Mouse (Mus musculus): ENCODE data around the gene Ebf1. TPM values are rescaled to one million over a fixed set of nuclear protein-coding genes. Genes with fewer than 3 reads are reported as not detected.
A peak's percentile ranks its signal among the peaks of the same experiment; 100 is the strongest.

Ebf1 gene
- total and polyA plus RNA-seq, 2 experiments from 2014 or later, result 27.1 to 30.0 TPM

DNA sequence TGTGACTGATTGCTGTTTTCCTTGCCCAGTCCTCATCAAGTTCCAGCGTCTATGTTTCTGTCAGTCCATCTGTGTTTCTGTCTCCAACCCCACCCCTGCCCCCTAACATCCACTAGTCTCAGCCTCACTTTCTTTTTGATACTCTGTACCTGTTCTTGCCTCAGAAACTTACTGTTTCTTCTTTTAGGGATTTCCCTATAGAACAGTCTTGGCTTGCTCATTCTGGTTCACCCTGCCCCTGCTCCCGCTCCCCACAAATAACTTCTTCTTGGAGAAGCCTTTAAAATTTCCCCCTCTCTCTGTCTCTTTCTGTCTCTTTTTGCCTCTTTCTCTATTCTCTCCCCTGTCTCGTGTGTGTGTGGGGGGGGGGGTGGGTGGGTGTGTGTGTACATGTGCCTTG, 71.4 kb downstream of the Ebf1 start:
- Histone ChIP-seq H3K9ac (replicated peaks; ENCODE audit: low read length, poor library complexity, severe bottlenecking) (no peak overlapping the region), H3K4me2 (ENCODE audit: low read depth, low read length, poor library complexity, severe bottlenecking) (no peak overlapping the region), H3K36me3 (ENCODE audit: insufficient read depth, low read length) (no peaks in the 10 kb centered on the region), H3K4me3 (ENCODE audit: low read depth, low read length) (no peak overlapping the region), H3K9me3 (ENCODE audit: low read length) (no peaks in the 10 kb centered on the region), H3K4me1 (ENCODE audit: insufficient read depth, low read length) (no peaks in the 10 kb centered on the region), H3K27ac (ENCODE audit: low read depth, low read length) (no peak overlapping the region), H3K27me3 (ENCODE audit: insufficient read depth, low read length) (no peaks in the 10 kb centered on the region)
- WGBS, result 76% methylated on average over 3 of the region's 3 CpGs
- no peak for TF ChIP-seq CTCF (IDR thresholded peaks at IDR 0.05)
- ATAC-seq (ENCODE audit: low FRiP score), result no peak
- DNase-seq (ENCODE audit: low spot score), result no peak

DNA sequence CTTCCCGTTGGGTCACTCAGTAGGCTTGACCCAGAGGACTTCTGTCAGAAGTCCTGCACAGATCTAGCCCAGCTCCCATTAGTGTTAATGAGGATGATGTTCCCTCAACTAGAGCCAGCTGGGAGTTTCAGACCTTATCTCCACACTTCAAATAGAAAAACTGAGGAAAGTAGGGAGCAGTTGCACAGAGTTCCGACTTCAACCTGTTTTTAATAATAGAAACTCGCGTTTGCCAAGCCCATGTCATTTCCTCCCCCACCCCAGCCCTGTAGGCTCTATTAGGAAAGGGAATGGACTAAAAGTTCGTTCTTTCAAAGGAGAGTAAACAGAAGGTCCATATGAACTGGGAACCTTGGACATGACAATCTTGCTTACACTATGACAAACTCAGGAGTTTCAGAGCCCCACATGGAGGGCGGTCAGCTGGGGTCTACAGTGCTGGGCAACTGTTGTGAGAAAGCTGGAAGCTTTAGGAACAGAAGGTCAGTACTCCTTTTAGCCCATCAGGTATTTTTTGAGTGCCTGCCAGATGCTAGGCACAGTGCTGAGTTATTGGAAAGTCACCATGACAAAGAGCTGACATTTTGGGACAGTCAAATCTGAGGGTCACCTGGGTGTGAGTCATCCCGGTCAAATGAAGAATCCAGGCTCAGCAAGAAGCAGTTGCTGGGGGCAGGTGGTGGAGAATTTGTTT, 72.6 kb downstream of the Ebf1 start:
- Histone ChIP-seq H3K4me1 (ENCODE audit: insufficient read depth, low read length) (no peaks in the 10 kb centered on the region), H3K9ac (replicated peaks; ENCODE audit: low read length, poor library complexity, severe bottlenecking) (no peak overlapping the region), H3K36me3 (ENCODE audit: insufficient read depth, low read length) (no peaks in the 10 kb centered on the region), H3K27ac (ENCODE audit: low read depth, low read length) (no peak overlapping the region), H3K4me3 (ENCODE audit: low read depth, low read length) (no peak overlapping the region), H3K9me3 (ENCODE audit: low read length) (no peaks in the 10 kb centered on the region), H3K27me3 (ENCODE audit: insufficient read depth, low read length) (no peaks in the 10 kb centered on the region), H3K4me2 (ENCODE audit: low read depth, low read length, poor library complexity, severe bottlenecking) (no peak overlapping the region)
- WGBS, result 86% methylated on average over 7 of the region's 7 CpGs
- ATAC-seq (ENCODE audit: low FRiP score) (no peak), DNase-seq (ENCODE audit: low spot score) (no peak)
- TF ChIP-seq CTCF (IDR thresholded peaks at IDR 0.05), result no peak

DNA sequence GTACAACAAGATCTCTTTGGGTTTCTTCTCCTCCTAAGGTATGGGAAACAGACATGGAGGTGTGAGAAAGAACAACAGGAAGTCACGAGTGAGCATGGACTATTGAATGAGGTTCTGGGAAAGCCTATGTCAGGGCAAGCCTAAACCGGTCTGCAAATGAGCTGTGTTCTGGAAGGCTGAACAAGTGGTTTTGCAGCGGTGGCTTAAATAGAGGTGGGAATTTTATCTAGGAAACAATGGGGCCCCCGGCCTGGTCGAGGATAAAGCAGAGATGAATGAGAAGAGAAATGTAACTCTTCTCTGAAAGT, 73.1 kb downstream of the Ebf1 start:
- 83% methylated on average over 5 of the region's 5 CpGs for WGBS
- ATAC-seq (ENCODE audit: low FRiP score) (no peak), DNase-seq (ENCODE audit: low spot score) (no peak)
- no peaks in the 10 kb centered on the region for H3K36me3 ChIP-seq (ENCODE audit: insufficient read depth, low read length)
- H3K9me3 ChIP-seq (ENCODE audit: low read length), result no peaks in the 10 kb centered on the region
- H3K4me3 ChIP-seq (ENCODE audit: low read depth, low read length), result no peak overlapping the region
- H3K4me2 ChIP-seq (ENCODE audit: low read depth, low read length, poor library complexity, severe bottlenecking), result no peak overlapping the region
- H3K27ac ChIP-seq (ENCODE audit: low read depth, low read length), result no peak overlapping the region
- H3K27me3 ChIP-seq (ENCODE audit: insufficient read depth, low read length), result no peaks in the 10 kb centered on the region
- H3K9ac ChIP-seq (replicated peaks; ENCODE audit: low read length, poor library complexity, severe bottlenecking), result no peak overlapping the region
- H3K4me1 ChIP-seq (ENCODE audit: insufficient read depth, low read length), result no peaks in the 10 kb centered on the region
- TF ChIP-seq CTCF (IDR thresholded peaks at IDR 0.05), result no peak

GRCm38 (mm10) chr11:44695416-44695815, 78.3 kb downstream of the Ebf1 start:
- H3K27ac ChIP-seq (ENCODE audit: low read depth, low read length), result no peak overlapping the region
- no peak overlapping the region for H3K4me3 ChIP-seq (ENCODE audit: low read depth, low read length)
- no peak for ATAC-seq (ENCODE audit: low FRiP score)
- H3K9ac ChIP-seq (replicated peaks; ENCODE audit: low read length, poor library complexity, severe bottlenecking), result no peak overlapping the region
- H3K36me3 ChIP-seq (ENCODE audit: insufficient read depth, low read length), result no peaks in the 10 kb centered on the region
- no peaks in the 10 kb centered on the region for H3K27me3 ChIP-seq (ENCODE audit: insufficient read depth, low read length)
- H3K4me2 ChIP-seq (ENCODE audit: low read depth, low read length, poor library complexity, severe bottlenecking), result no peak overlapping the region
- H3K9me3 ChIP-seq (ENCODE audit: low read length), result no peaks in the 10 kb centered on the region
- TF ChIP-seq CTCF (IDR thresholded peaks at IDR 0.05), result no peak
- no peak for DNase-seq (ENCODE audit: low spot score)
- WGBS, result 96% methylated on average over 9 of the region's 9 CpGs
- H3K4me1 ChIP-seq (ENCODE audit: insufficient read depth, low read length), result peaks cover 8% of the 10 kb centered on the region; the same call in 1 of the 2 replicates

DNA sequence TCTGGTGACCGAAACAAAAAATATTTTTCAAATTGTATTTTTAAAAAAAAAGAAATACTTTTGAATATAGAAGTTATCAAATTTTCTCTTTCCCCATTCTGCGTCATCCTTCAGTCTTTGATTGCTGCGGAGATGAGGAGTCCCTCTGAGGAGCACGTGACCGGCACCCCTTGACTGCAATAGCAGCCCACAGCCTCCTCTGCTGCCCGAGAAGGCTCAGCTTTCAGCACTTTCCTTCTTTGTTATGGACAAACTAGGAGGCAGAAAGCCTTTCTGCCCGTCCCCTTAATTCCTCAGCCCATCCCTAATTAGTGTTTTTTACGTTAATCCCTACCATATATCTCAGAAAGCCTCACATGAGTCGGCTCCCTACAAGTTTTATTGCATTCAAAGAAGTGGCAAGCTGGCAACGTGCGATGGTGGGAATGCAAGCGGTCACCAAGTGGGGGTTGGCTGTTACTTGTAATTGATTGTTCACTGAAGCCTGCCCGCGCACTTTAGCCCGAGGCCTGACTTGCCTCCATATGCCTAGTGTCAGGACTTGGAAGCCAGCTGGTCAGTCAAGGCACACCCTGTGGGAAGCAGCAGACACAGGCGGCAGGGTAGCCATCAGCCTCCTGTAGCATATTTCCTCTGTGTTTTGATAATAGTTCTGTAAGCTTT, 79.6 kb downstream of the Ebf1 start:
- Histone ChIP-seq H3K4me3 (ENCODE audit: low read depth, low read length) (peak overlapping the region; percentile 13; the same call in 1 of the 2 replicates), H3K27ac (ENCODE audit: low read depth, low read length) (no peak overlapping the region)
- 11% methylated on average over 16 of the region's 16 CpGs for WGBS

DNA sequence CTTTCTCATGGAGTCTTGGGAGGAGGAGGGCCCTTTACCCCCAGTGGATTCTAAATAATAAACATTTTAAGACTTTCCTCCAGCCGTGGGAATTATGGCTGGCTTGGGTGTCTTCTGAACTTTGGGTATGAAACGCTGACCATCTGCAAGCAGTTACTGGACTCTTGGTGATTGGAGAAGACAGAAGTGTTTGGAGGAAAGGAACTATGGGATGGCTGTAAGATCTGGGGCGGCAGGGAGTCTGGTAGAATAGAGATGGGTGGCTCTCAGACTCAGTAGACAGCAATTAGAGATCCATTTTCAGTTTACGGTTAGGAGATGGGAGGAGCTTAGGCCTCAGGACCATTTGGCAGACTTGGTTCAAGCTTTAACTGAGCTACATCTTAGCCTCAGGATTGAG, 83.1 kb downstream of the Ebf1 start:
- WGBS, result 77% methylated on average over 4 of the region's 4 CpGs
- no peak overlapping the region for H3K4me3 ChIP-seq (ENCODE audit: low read depth, low read length)
- no peak overlapping the region for H3K9ac ChIP-seq (replicated peaks; ENCODE audit: low read length, poor library complexity, severe bottlenecking)
- H3K4me2 ChIP-seq (ENCODE audit: low read depth, low read length, poor library complexity, severe bottlenecking), result no peak overlapping the region
- H3K27me3 ChIP-seq (ENCODE audit: insufficient read depth, low read length), result no peaks in the 10 kb centered on the region
- DNase-seq (ENCODE audit: low spot score), result no peak
- no peaks in the 10 kb centered on the region for H3K9me3 ChIP-seq (ENCODE audit: low read length)
- H3K27ac ChIP-seq (ENCODE audit: low read depth, low read length), result no peak overlapping the region
- no peaks in the 10 kb centered on the region for H3K36me3 ChIP-seq (ENCODE audit: insufficient read depth, low read length)
- peaks cover 8% of the 10 kb centered on the region for H3K4me1 ChIP-seq (ENCODE audit: insufficient read depth, low read length)
- no peak for TF ChIP-seq CTCF (IDR thresholded peaks at IDR 0.05)
- no peak for ATAC-seq (ENCODE audit: low FRiP score)

More for the DNA sequence above, 79.6 kb downstream of the Ebf1 start:
- peak; percentile 44; the same call in 1 of the 2 replicates for ATAC-seq (ENCODE audit: low FRiP score)
- Histone ChIP-seq H3K9me3 (ENCODE audit: low read length) (no peaks in the 10 kb centered on the region), H3K36me3 (ENCODE audit: insufficient read depth, low read length) (no peaks in the 10 kb centered on the region), H3K27me3 (ENCODE audit: insufficient read depth, low read length) (no peaks in the 10 kb centered on the region), H3K4me1 (ENCODE audit: insufficient read depth, low read length) (peaks cover 8% of the 10 kb centered on the region; the same call in 1 of the 2 replicates), H3K4me2 (ENCODE audit: low read depth, low read length, poor library complexity, severe bottlenecking) (peak overlapping the region; percentile 42), H3K9ac (replicated peaks; ENCODE audit: low read length, poor library complexity, severe bottlenecking) (0 out of 2 replicates have a peak overlapping the region, but pooled peaks have one; percentile 5)
- peak; percentile 15; the same call in 1 of the 2 replicates for TF ChIP-seq CTCF (IDR thresholded peaks at IDR 0.05)
- DNase-seq (ENCODE audit: low spot score), result peak; percentile 80

Data from midbrain, postnatal 0 days (tissue).